Mouse (Mus musculus) stomach, embryonic 15.5 days (tissue): ENCODE data around the gene Bcl3. TPM values are rescaled to one million over a fixed set of nuclear protein-coding genes. Genes with fewer than 3 reads are reported as not detected.
"Not testable (repeated sequence)": the region's sequence is repeated elsewhere in the genome, so short reads cannot be mapped to it uniquely, and the experiment has no call there.

Experiments used
- ATAC-seq: fragments of 200-750 bp; cut with Nextera tagmentation; 2 replicates; pipeline ENCODE4 v1.8.0; 2017; ENCODE audit warnings: low read depth, moderate number of reproducible peaks, moderate TSS enrichment; ENCODE audit not compliant: insufficient read depth, low FRiP score
- H3K27ac ChIP-seq: fragments of 300-500 bp; sonication (generic); 2 replicates; pipeline ENCODE4 v1.5.1; 2015; ENCODE audit warnings: mild to moderate bottlenecking, inconsistent platforms
- H3K27me3 ChIP-seq: fragments of 300-500 bp; sonication (generic); replicated peaks from 2 replicates; pipeline ENCODE4 v1.6.1; 2015; ENCODE audit warnings: inconsistent platforms
- H3K36me3 ChIP-seq: fragments of 300-500 bp; sonication (generic); 2 replicates; pipeline ENCODE4 v1.6.1; 2015; ENCODE audit warnings: inconsistent platforms
- H3K4me1 ChIP-seq: fragments of 300-500 bp; sonication (generic); 2 replicates; pipeline ENCODE4 v1.6.1; 2015; ENCODE audit warnings: inconsistent platforms
- H3K4me2 ChIP-seq: fragments of 300-500 bp; sonication (generic); 2 replicates; pipeline ENCODE4 v1.6.1; 2015; ENCODE audit warnings: mild to moderate bottlenecking, inconsistent platforms
- H3K4me3 ChIP-seq: fragments of 300-500 bp; sonication (generic); replicated peaks from 2 replicates; pipeline ENCODE4 v1.5.1; 2015; ENCODE audit warnings: inconsistent platforms
- H3K9ac ChIP-seq: fragments of 300-500 bp; sonication (generic); 2 replicates; pipeline ENCODE4 v1.6.1; 2015; ENCODE audit warnings: inconsistent platforms
- H3K9me3 ChIP-seq: fragments of 300-500 bp; sonication (generic); 2 replicates; pipeline ENCODE4 v1.6.1; 2016; ENCODE audit warnings: inconsistent platforms
- WGBS: fragments of 180-500 bp; shearing (Covaris S2); methylation state at CpG from one replicate; pipeline ENCODE4 v1.1.7; 2015; 5-methylcytosine and 5-hydroxymethylcytosine counted together
- polyA plus RNA-seq: library from polyadenylated mRNA; unstranded; fragments of >200 nt; fragmentation: Nextera tagmentation; extraction: Ambion mirVana; gene quantifications from 2 replicates; pipeline ENCODE4 v1.2.1, GENCODE M21; 2015

Bcl3 gene
- polyA plus RNA-seq, 1 experiment from 2014 or later = 8.9 TPM

GRCm38 (mm10) chr7:19796254-19796653 is 26.3 kb downstream of the Bcl3 start:
- Histone ChIP-seq H3K9me3 (no peaks in the 10 kb centered on the region), H3K4me3 (peak overlapping the region; percentile 48), H3K4me1 (0 out of 2 replicates have a peak, but pooled peaks cover 6% of the 10 kb centered on the region), H3K27me3 (peaks cover 10% of the 10 kb centered on the region), H3K9ac (peak overlapping the region; percentile 60), H3K36me3 (no peaks in the 10 kb centered on the region), H3K27ac (peak overlapping the region; percentile 82), H3K4me2 (peak overlapping the region; percentile 57)
- ATAC-seq = no peak
- 11% methylated on average over 18 of the region's 18 CpGs for WGBS

DNA sequence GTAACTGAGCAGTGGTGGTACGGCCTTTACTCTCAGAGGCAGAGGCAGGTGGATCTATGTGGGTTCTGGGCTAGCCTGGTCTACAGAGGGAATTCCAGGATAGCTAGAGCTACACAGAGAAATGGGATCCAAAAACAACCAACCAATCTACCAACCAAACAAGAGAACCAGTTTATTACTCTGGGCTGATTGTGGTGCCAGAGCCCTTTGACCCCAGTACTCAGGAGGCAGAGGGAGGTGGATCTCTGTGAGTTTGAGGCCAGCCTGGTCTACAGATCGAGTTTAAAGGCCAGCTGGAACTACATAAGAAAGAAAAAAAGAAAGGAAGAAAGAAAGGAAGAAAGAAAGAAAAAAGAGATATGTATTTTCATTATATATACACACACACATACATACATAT is 27.3 kb downstream of the Bcl3 start:
- Histone ChIP-seq H3K4me1 (0 out of 2 replicates have a peak, but pooled peaks cover 6% of the 10 kb centered on the region), H3K27me3 (peaks cover 10% of the 10 kb centered on the region), H3K9me3 (no peaks in the 10 kb centered on the region), H3K36me3 (no peaks in the 10 kb centered on the region), H3K4me3 (no peak overlapping the region), H3K27ac (no peak overlapping the region), H3K4me2 (no peak overlapping the region), H3K9ac (no peak overlapping the region)
- 60% methylated on average over 2 of the region's 2 CpGs for WGBS
- ATAC-seq = no peak

DNA sequence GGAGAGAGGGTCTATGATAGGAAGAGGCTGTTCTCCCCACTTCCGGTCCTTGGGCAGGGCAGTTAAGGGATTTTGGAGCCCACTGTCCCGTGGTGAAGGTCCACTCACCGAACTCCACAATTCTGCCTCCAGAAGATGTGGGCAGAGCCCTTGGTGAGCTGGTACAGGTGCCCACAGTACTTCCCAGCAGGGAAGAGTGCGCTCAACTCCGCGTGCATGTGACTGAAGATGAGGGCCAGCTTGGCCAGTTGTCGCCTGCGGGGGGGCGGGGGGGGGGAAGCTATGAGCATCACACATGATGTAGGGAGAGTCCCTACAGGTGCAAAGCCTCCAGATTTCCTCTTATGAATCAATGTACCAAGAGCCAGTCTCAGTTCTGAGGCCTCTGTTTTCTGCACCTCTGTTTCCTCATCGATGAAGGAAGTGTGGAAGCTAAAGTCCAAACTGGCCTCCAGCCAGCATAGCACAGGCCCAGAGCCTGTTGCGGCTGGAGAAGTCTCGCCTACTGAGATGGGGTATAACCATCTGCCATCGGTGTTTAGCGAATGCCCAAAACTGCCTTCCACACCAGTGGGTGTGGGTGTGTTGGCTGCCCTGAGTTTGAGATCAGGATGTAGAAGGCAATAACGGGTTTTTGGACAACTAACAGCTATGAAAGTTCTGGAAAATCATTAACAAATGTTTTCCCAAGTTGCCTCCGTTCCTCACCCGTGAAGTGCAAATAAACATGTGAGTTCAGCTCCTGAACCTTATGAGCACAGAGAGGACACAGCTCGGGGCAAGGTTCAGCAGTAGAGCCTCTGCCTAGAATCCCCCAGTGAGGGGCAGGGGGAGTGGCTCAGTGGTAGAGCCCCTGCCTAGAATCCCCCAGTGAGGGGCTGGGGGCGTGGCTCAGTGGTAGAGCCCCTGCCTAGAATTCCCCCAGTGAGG is 29.6 kb downstream of the Bcl3 start:
- Histone ChIP-seq H3K27me3 (peaks cover 10% of the 10 kb centered on the region), H3K4me2 (no peak overlapping the region), H3K4me1 (peaks cover 10% of the 10 kb centered on the region), H3K9ac (no peak overlapping the region), H3K36me3 (no peaks in the 10 kb centered on the region), H3K27ac (peak overlapping the region; percentile 21; the same call in 1 of the 2 replicates), H3K9me3 (no peaks in the 10 kb centered on the region), H3K4me3 (no peak overlapping the region)
- WGBS = 82% methylated on average over 19 of the region's 19 CpGs
- no peak for ATAC-seq

DNA sequence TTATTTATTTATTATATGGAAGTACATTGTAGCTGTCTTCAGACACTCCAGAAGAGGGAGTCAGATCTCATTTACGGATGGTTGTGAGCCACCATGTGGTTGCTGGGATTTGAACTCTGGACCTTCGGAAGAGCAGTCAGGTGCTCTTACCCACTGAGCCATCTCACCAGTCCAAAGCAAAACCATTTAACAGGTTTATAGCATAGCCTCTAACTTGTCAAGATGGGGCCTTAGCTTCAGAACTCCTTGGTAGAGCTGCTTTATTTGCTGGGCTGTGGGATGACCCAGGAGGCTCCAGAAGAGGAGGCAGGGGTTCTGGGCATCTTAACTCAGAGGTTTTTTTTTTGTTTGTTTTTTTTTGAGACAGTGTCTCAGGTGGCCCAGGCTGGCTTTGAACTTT is 31.1 kb downstream of the Bcl3 start:
- not testable (repeated sequence) for H3K4me1 ChIP-seq, H3K9me3 ChIP-seq, H3K36me3 ChIP-seq, H3K27me3 ChIP-seq, H3K27ac ChIP-seq, H3K9ac ChIP-seq, H3K4me3 ChIP-seq, H3K4me2 ChIP-seq, ATAC-seq
- 89% methylated on average over 2 of the region's 2 CpGs for WGBS

DNA sequence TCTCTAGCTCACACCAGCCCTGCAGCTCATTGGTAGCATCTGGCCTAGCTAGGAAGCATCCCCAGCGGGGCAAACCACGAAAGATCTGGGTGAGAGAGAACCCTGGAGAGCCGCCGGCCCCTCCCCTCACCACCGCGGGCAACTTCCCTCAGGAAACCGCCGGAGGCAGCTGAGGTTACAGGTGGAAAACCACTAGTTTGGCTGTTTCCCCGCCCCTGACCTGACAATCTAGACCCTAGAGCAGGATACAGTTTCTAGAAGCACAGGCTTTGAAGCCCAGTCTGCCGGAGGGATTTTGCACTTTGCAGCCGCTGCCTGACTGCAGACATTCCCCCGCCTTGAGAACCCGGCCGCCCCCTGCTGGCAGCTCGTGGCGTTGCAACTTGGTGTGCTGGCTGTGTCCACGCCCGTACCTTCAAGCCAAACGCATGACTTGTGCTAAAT is 32.6 kb downstream of the Bcl3 start:
- no peaks in the 10 kb centered on the region for H3K9me3 ChIP-seq
- no peak overlapping the region for H3K27ac ChIP-seq
- peak overlapping the region; percentile 37 for H3K9ac ChIP-seq
- peak overlapping the region; percentile 77 for H3K4me2 ChIP-seq
- peak; percentile 41; the same call in 1 of the 2 replicates for ATAC-seq
- 2% methylated on average over 19 of the region's 19 CpGs for WGBS
- H3K27me3 ChIP-seq = no peaks in the 10 kb centered on the region
- peak overlapping the region; percentile 36 for H3K4me3 ChIP-seq
- peaks cover 6% of the 10 kb centered on the region for H3K4me1 ChIP-seq
- no peaks in the 10 kb centered on the region for H3K36me3 ChIP-seq

- Histone ChIP-seq H3K9me3 (no peaks in the 10 kb centered on the region), H3K4me2 (no peak overlapping the region), H3K4me1 (peaks cover 4% of the 10 kb centered on the region), H3K4me3 (no peak overlapping the region), H3K36me3 (no peaks in the 10 kb centered on the region), H3K27ac (no peak overlapping the region), H3K27me3 (no peaks in the 10 kb centered on the region), H3K9ac (no peak overlapping the region)
- 34% methylated on average over 12 of the region's 12 CpGs for WGBS
- no peak for ATAC-seq
These were observed 36.6 kb downstream of the Bcl3 start for GRCm38 (mm10) chr7:19785874-19786458.

DNA sequence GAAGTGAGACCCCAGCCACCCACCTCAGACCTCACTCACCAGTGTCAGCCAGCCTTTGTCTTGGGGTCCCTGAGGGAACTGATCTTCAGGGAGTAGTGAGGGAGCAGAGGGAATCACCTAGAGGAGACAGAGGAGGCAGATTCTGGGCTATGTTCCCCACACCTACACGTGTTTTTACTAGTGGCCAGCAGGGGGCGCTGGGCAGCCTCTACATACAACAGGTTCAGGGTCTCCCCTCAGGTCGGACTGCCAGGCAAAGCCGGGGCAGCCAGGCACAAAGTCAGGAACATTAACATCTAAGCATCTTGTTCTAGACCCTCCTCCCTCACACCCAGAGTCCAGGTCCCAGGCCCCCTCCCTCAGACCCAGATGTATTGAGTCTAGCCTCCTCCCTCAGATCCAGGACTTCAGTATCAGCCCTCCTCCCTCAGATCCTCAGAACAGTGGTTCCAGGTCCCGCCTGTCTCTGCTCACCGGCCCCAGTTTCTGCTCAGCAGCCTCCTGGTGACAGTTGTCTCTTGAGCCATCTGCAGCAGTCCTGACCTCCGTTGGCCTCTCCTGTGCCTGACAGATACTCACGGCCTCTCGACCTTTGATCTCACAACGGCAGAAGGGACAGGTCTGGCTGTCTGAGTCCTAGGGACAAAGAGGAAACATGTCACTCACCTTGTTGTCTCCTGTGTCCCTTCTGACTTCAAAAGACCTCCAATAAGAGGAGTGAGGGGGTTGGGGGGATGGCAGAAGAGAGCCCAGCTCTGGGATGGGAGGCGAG is 37.6 kb downstream of the Bcl3 start:
- no peak overlapping the region for H3K9ac ChIP-seq
- H3K36me3 ChIP-seq = no peaks in the 10 kb centered on the region
- H3K27ac ChIP-seq = no peak overlapping the region
- 32% methylated on average over 11 of the region's 11 CpGs for WGBS
- H3K9me3 ChIP-seq = no peaks in the 10 kb centered on the region
- H3K4me2 ChIP-seq = no peak overlapping the region
- H3K4me3 ChIP-seq = no peak overlapping the region
- H3K27me3 ChIP-seq = no peaks in the 10 kb centered on the region
- ATAC-seq = no peak
- peaks cover 4% of the 10 kb centered on the region for H3K4me1 ChIP-seq

- H3K9me3 ChIP-seq = no peaks in the 10 kb centered on the region
- WGBS = 60% methylated on average over 8 of the region's 8 CpGs
- no peaks in the 10 kb centered on the region for H3K36me3 ChIP-seq
- no peaks in the 10 kb centered on the region for H3K4me1 ChIP-seq
- H3K4me3 ChIP-seq = no peak overlapping the region
- H3K4me2 ChIP-seq = no peak overlapping the region
- 0 out of 2 replicates have a peak, but pooled peaks have one; percentile 24 for ATAC-seq
- H3K9ac ChIP-seq = no peak overlapping the region
- H3K27me3 ChIP-seq = no peaks in the 10 kb centered on the region
- no peak overlapping the region for H3K27ac ChIP-seq
These were observed 38.9 kb downstream of the Bcl3 start for GRCm38 (mm10) chr7:19783630-19784029.

GRCm38 (mm10) chr7:19782645-19783044 is 39.9 kb downstream of the Bcl3 start:
- H3K4me2 ChIP-seq = no peak overlapping the region
- WGBS = 89% methylated on average over 4 of the region's 4 CpGs
- H3K36me3 ChIP-seq = no peaks in the 10 kb centered on the region
- no peaks in the 10 kb centered on the region for H3K9me3 ChIP-seq
- ATAC-seq = no peak
- H3K9ac ChIP-seq = no peak overlapping the region
- H3K4me1 ChIP-seq = no peaks in the 10 kb centered on the region
- H3K27me3 ChIP-seq = no peaks in the 10 kb centered on the region
- H3K27ac ChIP-seq = no peak overlapping the region
- H3K4me3 ChIP-seq = no peak overlapping the region

DNA sequence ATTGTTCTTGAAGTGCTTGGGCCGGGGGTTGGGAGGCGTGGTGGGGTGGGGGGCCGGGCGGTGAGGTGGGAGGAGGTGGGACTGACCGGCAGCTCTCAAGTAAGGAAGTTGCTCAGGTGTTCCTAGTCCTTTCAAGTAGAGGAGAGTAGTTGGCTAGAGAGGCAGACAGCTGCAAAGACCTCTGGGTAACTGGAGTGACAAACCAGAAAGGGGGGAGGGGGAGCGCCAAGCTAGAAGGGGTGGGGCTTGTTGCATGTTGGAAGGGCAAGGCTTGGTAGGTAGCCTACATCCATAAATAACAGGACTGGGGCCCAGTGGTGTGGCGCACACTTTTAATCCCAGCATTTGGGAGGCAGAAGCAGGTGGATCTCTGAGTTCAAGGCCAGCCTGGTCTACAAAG is 40.8 kb downstream of the Bcl3 start:
- no peak for ATAC-seq
- H3K9me3 ChIP-seq = no peaks in the 10 kb centered on the region
- H3K36me3 ChIP-seq = no peaks in the 10 kb centered on the region
- H3K9ac ChIP-seq = no peak overlapping the region
- no peak overlapping the region for H3K4me2 ChIP-seq
- H3K4me3 ChIP-seq = no peak overlapping the region
- no peaks in the 10 kb centered on the region for H3K4me1 ChIP-seq
- no peak overlapping the region for H3K27ac ChIP-seq
- 84% methylated on average over 7 of the region's 7 CpGs for WGBS
- no peaks in the 10 kb centered on the region for H3K27me3 ChIP-seq

DNA sequence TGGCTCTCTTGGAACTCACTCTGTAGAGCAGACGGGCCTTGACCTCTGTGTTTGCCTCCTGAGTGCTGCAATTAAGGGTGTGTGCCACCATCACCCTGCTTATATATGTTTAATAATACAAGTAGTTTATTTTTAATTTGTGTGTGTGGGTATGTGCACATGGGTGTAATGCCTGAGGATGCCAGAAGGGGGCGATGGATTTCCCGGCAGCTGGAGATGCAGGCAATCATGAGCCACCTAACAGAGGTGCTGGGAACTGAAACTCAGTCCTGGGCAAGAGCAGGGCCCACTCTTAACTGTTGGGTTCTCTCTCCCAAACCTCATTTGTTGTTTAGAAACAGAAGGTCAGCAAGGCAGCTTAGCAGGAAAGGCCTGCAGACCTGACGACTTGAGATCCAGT is 42.7 kb downstream of the Bcl3 start:
- Histone ChIP-seq H3K4me3 (no peak overlapping the region), H3K27me3 (no peaks in the 10 kb centered on the region), H3K4me2 (no peak overlapping the region), H3K36me3 (no peaks in the 10 kb centered on the region), H3K9ac (no peak overlapping the region), H3K27ac (no peak overlapping the region), H3K9me3 (no peaks in the 10 kb centered on the region), H3K4me1 (no peaks in the 10 kb centered on the region)
- no peak for ATAC-seq
- WGBS = 67% methylated on average over 4 of the region's 4 CpGs

DNA sequence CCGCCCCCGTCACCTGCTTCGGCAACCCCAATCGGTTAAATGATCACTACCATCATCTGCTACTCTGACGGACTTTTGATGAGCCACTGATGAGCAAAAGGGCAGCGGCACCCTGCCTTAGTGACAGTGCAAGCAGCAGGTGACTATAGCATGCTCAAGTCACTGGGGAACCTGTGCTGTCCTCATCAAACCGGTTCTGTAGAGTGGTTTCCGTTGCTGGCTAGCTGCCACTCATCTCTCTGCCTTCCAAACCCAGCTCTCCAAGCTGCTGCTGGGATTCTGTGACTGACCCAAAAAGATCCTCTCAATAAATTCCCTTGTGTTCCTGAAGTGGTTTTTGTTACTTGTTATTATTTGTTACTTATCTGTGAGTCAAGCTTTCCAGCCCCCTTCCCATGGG is 43.9 kb downstream of the Bcl3 start:
- Histone ChIP-seq H3K27me3 (no peaks in the 10 kb centered on the region), H3K4me1 (no peaks in the 10 kb centered on the region), H3K36me3 (no peaks in the 10 kb centered on the region), H3K4me2 (no peak overlapping the region), H3K27ac (no peak overlapping the region), H3K9ac (no peak overlapping the region), H3K4me3 (no peak overlapping the region), H3K9me3 (no peaks in the 10 kb centered on the region)
- WGBS = 77% methylated on average over 8 of the region's 8 CpGs
- no peak for ATAC-seq
